Mouse (Mus musculus) adrenal gland, postnatal 10 days (tissue): ENCODE measurements around the gene Otor. TPM values are rescaled to one million over a fixed set of nuclear protein-coding genes. Genes with fewer than 3 reads are reported as not detected.

Experiments used
- DNase-seq: peaks from one replicate; pipeline ENCODE4 v3.0.0; 2021; ENCODE audit warnings: mixed read lengths
- total RNA-seq, 2 experiments: library from RNA; stranded (reverse); gene quantifications; 2 replicates each; pipeline ENCODE4 v1.2.3; 2021

Otor gene
- total RNA-seq, 2 experiments from 2014 or later, result not detected

- peak; percentile 41 for DNase-seq
Observed at GRCm38 (mm10) chr2:143131098-143131646, 52.9 kb downstream of the Otor start.

Other genes starting within 250 kb of the Otor start
- gene Kif16b, start 176.9 kb upstream of the Otor start, total RNA-seq, result 10 to 100 TPM; 19.4 to 23.5 TPM
- 10 to 100 TPM; 41.4 to 48.3 TPM for gene Snrpb2, start 15.4 kb upstream of the Otor start, total RNA-seq